Mouse (Mus musculus): Measurements from ENCODE around the gene Fbxl13. TPM values are rescaled to one million over a fixed set of nuclear protein-coding genes. Genes with fewer than 3 reads are reported as not detected.

Gene Fbxl13
- polyA plus RNA-seq, 1 experiment from 2014 or later: 0.58 TPM

DNA sequence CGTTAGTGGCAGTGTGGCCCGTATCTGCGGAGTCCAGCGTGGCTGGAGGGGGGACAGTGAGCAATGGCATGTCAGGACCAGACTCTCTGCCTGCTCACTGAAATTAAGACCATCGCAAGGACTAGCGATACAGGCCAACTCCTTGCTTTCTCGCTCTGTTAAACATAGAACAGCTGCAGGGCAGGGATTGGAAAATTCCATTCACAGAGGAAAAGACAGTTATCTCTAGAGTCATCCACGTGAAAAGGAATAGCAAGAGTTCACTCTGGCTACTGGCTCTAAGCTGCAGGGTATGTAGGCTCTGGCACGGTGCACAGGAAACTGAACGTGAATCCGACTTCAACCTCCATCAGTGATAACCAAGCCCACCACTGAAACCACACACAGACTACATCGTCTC lies 29.6 kb upstream of the Fbxl13 start:
- H3K9me3 ChIP-seq: no peaks in the 10 kb centered on the region
- no peaks in the 10 kb centered on the region for H3K27me3 ChIP-seq
- no peak overlapping the region for H3K27ac ChIP-seq
- no peak for ATAC-seq (ENCODE audit: low FRiP score)
- no peak overlapping the region for H3K4me3 ChIP-seq
- no peak overlapping the region for H3K9ac ChIP-seq
- no peak overlapping the region for H3K4me2 ChIP-seq
- 85% methylated on average over 12 of the region's 12 CpGs for WGBS
- H3K36me3 ChIP-seq: peaks cover 21% of the 10 kb centered on the region
- peaks cover 8% of the 10 kb centered on the region for H3K4me1 ChIP-seq (replicated peaks)

GRCm38 (mm10) chr5:21673742-21674141 lies 28.3 kb upstream of the Fbxl13 start:
- Histone ChIP-seq H3K4me1 (replicated peaks) (peaks cover 8% of the 10 kb centered on the region), H3K27me3 (no peaks in the 10 kb centered on the region), H3K4me3 (no peak overlapping the region), H3K36me3 (peaks cover 21% of the 10 kb centered on the region), H3K9me3 (no peaks in the 10 kb centered on the region), H3K27ac (no peak overlapping the region), H3K4me2 (peak overlapping the region; percentile 39; the same call in 1 of the 2 replicates), H3K9ac (no peak overlapping the region)
- no peak for ATAC-seq (ENCODE audit: low FRiP score)
- 79% methylated on average over 9 of the region's 9 CpGs for WGBS

DNA sequence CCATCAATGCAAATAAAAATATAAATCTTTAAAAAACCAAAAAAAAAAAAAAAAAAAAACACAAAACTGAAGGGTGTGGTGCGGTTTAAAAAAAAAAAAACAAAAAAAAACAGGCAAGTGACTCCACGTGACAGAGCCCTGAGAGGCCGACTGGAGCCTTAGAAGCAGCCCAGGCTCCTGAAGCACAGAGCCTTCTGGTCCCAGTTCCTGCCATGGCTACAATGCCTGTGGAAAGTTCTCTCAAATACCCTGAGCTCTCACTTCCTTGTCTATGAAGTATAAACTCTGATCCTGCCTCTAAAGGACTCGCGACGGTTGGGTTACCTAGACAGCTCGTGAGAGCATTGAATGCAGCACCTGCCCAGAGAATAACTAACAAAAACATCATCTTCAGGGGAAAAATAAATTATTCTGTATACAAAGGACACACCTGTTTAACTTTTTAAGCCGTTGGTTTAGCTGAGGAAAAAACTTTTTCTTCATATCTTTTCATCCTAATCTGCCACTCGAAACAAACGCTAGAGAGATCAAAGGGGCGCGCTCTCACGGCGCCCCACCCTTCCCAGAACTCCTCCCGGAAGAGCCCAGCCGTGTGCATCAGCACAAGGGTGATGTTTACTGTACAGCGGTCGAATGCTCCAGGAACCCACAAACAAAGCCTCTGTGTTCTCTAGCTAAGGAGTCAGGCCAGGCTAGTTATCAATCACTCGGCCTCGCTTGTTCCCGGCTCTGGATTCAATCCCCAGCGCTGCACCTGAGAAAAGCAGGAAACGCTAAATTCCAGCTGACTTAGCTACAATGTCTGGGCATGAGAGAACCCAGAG lies 27.6 kb upstream of the Fbxl13 start:
- Histone ChIP-seq H3K4me3 (0 out of 2 replicates have a peak overlapping the region, but pooled peaks have one; percentile 5), H3K4me2 (peak overlapping the region; percentile 39; the same call in 1 of the 2 replicates), H3K27ac (peak overlapping the region; percentile 50; the same call in 1 of the 2 replicates), H3K4me1 (replicated peaks) (peaks cover 8% of the 10 kb centered on the region), H3K36me3 (peaks cover 20% of the 10 kb centered on the region), H3K9ac (peak overlapping the region; percentile 39; the same call in 1 of the 2 replicates), H3K27me3 (no peaks in the 10 kb centered on the region), H3K9me3 (no peaks in the 10 kb centered on the region)
- 50% methylated on average over 22 of the region's 23 CpGs for WGBS
- ATAC-seq (ENCODE audit: low FRiP score): peak; percentile 66; the same call in 1 of the 2 replicates

DNA sequence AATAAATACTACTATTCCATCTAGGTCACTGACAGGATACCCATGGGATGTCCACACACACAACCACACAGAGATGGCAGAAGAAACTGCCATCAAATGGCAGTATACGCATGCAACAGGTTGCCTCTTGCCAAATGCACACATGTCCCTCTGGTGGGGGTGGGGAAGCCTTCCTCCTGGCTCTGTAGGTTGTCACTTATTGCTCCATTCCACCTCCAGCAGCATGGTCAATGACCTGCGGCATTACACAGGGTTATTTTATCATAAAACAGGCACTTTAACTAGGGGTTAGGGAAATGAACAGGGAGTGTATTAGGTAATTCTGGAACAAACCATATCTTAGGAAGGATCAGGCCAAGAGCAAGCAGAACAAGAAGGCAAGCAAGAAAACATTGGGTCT lies 23.9 kb upstream of the Fbxl13 start:
- peaks cover 3% of the 10 kb centered on the region; the same call in 1 of the 2 replicates for H3K36me3 ChIP-seq
- H3K4me1 ChIP-seq (replicated peaks): peaks cover 5% of the 10 kb centered on the region
- H3K4me3 ChIP-seq: no peak overlapping the region
- H3K27ac ChIP-seq: no peak overlapping the region
- ATAC-seq (ENCODE audit: low FRiP score): no peak
- no peaks in the 10 kb centered on the region for H3K27me3 ChIP-seq
- H3K9ac ChIP-seq: no peak overlapping the region
- no peak overlapping the region for H3K4me2 ChIP-seq
- H3K9me3 ChIP-seq: no peaks in the 10 kb centered on the region
- WGBS: 95% methylated on average over 2 of the region's 2 CpGs

DNA sequence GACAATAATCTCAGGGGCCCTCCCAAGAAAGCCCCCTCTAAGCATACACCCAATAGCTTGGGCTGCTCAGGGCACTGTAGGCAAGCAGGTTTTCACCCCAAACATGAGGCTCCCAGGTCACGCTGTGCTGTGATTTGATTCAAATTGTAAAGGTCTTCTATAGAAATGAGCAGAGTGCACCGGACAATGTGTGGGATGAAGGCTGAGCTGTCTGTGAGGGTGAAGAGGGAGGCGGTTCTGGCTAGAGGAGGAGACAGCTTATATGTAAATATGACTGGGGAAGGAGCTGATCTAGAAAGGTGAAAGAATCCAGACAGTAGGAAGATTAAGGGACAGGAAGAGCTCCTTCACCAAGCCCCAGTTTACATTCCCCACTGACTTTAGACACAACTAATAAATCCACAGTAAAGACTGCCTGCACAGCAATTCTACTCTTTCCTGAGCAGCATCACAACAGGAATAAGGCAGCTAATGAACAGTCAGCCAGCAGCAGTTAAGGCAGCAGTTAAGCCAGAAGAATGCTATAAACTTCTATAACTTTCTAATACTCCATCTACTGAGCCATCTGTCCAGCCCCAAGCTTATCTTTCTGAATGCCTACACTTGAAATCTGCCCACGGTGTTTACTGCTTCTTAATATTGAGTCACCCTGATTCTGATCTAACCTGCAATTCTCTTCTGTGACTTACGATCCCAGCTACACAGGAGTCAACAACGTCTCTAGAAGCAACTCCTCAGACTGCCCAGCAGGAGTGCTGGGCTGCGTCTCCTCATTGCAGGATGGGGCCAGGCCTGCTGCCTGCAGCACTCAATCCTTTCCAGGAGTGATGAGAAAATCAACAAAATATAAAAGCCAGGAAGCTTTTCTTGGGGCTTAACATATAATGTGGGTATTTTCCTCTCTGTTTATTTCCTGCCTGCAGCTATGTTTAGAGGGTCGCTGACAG lies 22.0 kb upstream of the Fbxl13 start:
- peaks cover 20% of the 10 kb centered on the region for H3K36me3 ChIP-seq
- H3K9me3 ChIP-seq: no peaks in the 10 kb centered on the region
- 58% methylated on average over 8 of the region's 8 CpGs for WGBS
- no peak overlapping the region for H3K27ac ChIP-seq
- no peak overlapping the region for H3K9ac ChIP-seq
- no peaks in the 10 kb centered on the region for H3K27me3 ChIP-seq
- ATAC-seq (ENCODE audit: low FRiP score): 0 out of 2 replicates have a peak, but pooled peaks have one; percentile 15
- no peak overlapping the region for H3K4me3 ChIP-seq
- H3K4me2 ChIP-seq: no peak overlapping the region
- H3K4me1 ChIP-seq (replicated peaks): no peaks in the 10 kb centered on the region

DNA sequence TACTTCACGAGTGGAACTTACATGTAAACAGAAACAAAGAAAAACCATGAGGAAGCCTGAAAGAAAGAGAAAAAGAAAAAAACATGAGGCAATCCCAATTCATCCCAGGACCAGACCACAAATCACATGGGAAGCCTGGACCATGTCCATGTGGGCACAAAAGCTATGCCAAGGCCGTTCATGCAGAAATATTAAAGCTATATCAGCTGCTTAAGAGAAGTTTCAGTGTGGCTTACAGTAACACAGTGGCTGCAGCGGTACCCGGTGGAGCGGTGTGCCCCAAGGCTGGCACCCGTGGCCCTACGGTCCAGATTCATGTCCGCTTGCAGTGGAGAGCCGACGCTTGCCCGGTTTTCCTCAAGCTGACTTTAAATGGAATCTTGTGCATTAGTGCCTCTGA lies 17.6 kb upstream of the Fbxl13 start:
- Histone ChIP-seq H3K9me3 (no peaks in the 10 kb centered on the region), H3K27ac (no peak overlapping the region), H3K9ac (no peak overlapping the region), H3K4me3 (no peak overlapping the region), H3K4me1 (replicated peaks) (0 out of 2 replicates have a peak, but pooled peaks cover 3% of the 10 kb centered on the region), H3K36me3 (peaks cover 58% of the 10 kb centered on the region), H3K4me2 (no peak overlapping the region), H3K27me3 (no peaks in the 10 kb centered on the region)
- 94% methylated on average over 11 of the region's 11 CpGs for WGBS
- no peak; the same call in 1 of the 2 replicates for ATAC-seq (ENCODE audit: low FRiP score)

- Histone ChIP-seq H3K4me1 (replicated peaks) (0 out of 2 replicates have a peak, but pooled peaks cover 3% of the 10 kb centered on the region), H3K4me3 (no peak overlapping the region), H3K9ac (no peak overlapping the region), H3K9me3 (no peaks in the 10 kb centered on the region), H3K27ac (no peak overlapping the region), H3K27me3 (no peaks in the 10 kb centered on the region), H3K4me2 (no peak overlapping the region), H3K36me3 (peaks cover 72% of the 10 kb centered on the region)
- no peak for ATAC-seq (ENCODE audit: low FRiP score)
- WGBS: 92% methylated on average over 6 of the region's 6 CpGs
Observed at GRCm38 (mm10) chr5:21660850-21661249, 15.4 kb upstream of the Fbxl13 start.

- H3K36me3 ChIP-seq: peaks cover 72% of the 10 kb centered on the region
- WGBS: 53% methylated on average over 11 of the region's 11 CpGs
- peak; percentile 62; the same call in 1 of the 2 replicates for ATAC-seq (ENCODE audit: low FRiP score)
- H3K4me3 ChIP-seq: no peak overlapping the region
- no peak overlapping the region for H3K4me2 ChIP-seq
- H3K27ac ChIP-seq: no peak overlapping the region
- H3K4me1 ChIP-seq (replicated peaks): 0 out of 2 replicates have a peak, but pooled peaks cover 3% of the 10 kb centered on the region
- no peaks in the 10 kb centered on the region for H3K27me3 ChIP-seq
- no peak overlapping the region for H3K9ac ChIP-seq
- no peaks in the 10 kb centered on the region for H3K9me3 ChIP-seq
Observed at GRCm38 (mm10) chr5:21658623-21659395, 13.4 kb upstream of the Fbxl13 start.

- H3K9me3 ChIP-seq: no peaks in the 10 kb centered on the region
- H3K27me3 ChIP-seq: no peaks in the 10 kb centered on the region
- H3K4me1 ChIP-seq (replicated peaks): 0 out of 2 replicates have a peak, but pooled peaks cover 3% of the 10 kb centered on the region
- no peak for ATAC-seq (ENCODE audit: low FRiP score)
- H3K4me3 ChIP-seq: no peak overlapping the region
- no peak overlapping the region for H3K27ac ChIP-seq
- no peak overlapping the region for H3K9ac ChIP-seq
- 82% methylated on average over 6 of the region's 6 CpGs for WGBS
- no peak overlapping the region for H3K4me2 ChIP-seq
- peaks cover 72% of the 10 kb centered on the region for H3K36me3 ChIP-seq
Observed at GRCm38 (mm10) chr5:21658038-21658437, 12.6 kb upstream of the Fbxl13 start.

DNA sequence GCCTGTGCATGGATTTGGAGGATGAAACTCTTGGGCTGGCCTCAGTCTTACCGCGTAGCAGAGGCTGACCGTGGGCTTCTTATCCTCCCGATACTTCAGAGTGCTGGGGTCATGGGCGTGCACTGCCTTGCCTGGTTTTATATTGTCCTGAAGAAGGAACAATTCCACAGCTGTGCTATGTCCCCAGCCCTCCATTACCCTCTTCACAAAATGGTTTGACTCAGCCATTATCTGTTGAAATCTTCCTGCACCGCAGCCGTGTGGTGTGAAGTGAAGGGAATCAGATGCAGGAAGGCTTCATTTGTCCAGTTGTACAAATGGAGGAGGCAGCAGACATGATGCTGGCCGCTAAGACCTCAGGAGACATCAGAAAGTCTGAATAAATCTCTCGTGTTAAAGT lies 11.5 kb upstream of the Fbxl13 start:
- Histone ChIP-seq H3K4me3 (no peak overlapping the region), H3K27me3 (no peaks in the 10 kb centered on the region), H3K27ac (no peak overlapping the region), H3K4me1 (replicated peaks) (0 out of 2 replicates have a peak, but pooled peaks cover 3% of the 10 kb centered on the region), H3K9ac (no peak overlapping the region), H3K36me3 (peaks cover 75% of the 10 kb centered on the region), H3K4me2 (no peak overlapping the region), H3K9me3 (no peaks in the 10 kb centered on the region)
- no peak for ATAC-seq (ENCODE audit: low FRiP score)
- 89% methylated on average over 9 of the region's 9 CpGs for WGBS

DNA sequence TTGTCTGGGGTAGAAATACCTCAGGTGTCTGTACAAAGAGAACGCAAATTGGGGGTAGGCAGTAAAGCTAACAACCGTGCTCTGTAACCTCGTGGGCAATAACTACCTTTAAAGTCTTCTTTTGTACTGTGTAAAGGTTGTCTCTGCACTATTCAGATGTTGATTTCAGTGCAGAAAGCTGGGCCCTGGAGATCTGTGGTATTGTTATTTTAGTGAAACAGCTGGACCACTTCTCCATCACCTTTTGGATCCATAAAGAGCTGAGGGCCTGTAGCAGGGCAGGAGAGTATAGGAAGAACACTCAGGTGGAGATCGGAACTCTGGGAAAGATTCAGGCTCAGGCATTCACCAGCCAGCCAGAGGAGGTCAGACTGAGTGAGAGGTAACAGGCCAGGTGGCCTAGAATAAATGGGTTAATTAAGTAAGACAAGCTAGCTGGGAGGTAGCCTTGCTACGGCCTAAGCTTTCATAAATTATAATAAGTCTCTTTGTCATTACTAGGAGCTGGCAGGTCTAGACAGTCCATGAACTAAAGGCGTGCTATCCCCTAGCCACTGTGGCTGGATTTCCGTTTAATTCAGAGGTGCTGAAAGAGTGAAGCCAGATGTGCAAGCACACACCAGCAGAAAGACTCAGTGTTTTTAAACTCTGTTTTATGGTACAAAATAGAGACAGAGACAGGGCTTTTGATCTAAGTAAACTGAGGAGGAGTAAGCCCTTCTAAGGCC lies 6.6 kb upstream of the Fbxl13 start:
- no peak for ATAC-seq (ENCODE audit: low FRiP score)
- no peak overlapping the region for H3K9ac ChIP-seq
- peaks cover 66% of the 10 kb centered on the region for H3K36me3 ChIP-seq
- H3K27me3 ChIP-seq: no peaks in the 10 kb centered on the region
- H3K4me2 ChIP-seq: no peak overlapping the region
- H3K4me1 ChIP-seq (replicated peaks): peaks cover 10% of the 10 kb centered on the region
- no peak overlapping the region for H3K4me3 ChIP-seq
- 88% methylated on average over 7 of the region's 7 CpGs for WGBS
- H3K9me3 ChIP-seq: no peaks in the 10 kb centered on the region
- H3K27ac ChIP-seq: no peak overlapping the region

Measured in hindbrain, embryonic 13.5 days (tissue).